Mouse (Mus musculus) mature B cell (primary cell): ENCODE data around the gene Rnf141.

Source experiments
- in situ Hi-C: fragments of 300-500 bp; cut with MboI; formaldehyde crosslinking; loops from 2 replicates; pipeline ENCODE4 v1.14.3; 2019

Gene Rnf141

GRCm38 (mm10) chr7:110843916-110844874, at the start of gene Rnf141:
Gene Rnf141 (minus strand): TSS chr7:110844457.
- in situ Hi-C loops: no loop called here

- in situ Hi-C loops: no loop called here
These were observed 47.3 kb upstream of the Rnf141 start for GRCm38 (mm10) chr7:110891501-110891986.

- in situ Hi-C loops: no loop called here
These were observed 37.6 kb upstream of the Rnf141 start for GRCm38 (mm10) chr7:110881746-110882333.

- in situ Hi-C loops: no loop called here
These were observed 33.8 kb upstream of the Rnf141 start for GRCm38 (mm10) chr7:110878028-110878427.

GRCm38 (mm10) chr7:110876965-110877364, 32.7 kb upstream of the Rnf141 start:
- in situ Hi-C loops: no loop called here

- in situ Hi-C loops: no loop called here
These were observed 24.6 kb upstream of the Rnf141 start for GRCm38 (mm10) chr7:110868807-110869206.

- in situ Hi-C loops: no loop called here
These were observed 22.9 kb upstream of the Rnf141 start for GRCm38 (mm10) chr7:110867116-110867515.

GRCm38 (mm10) chr7:110866021-110866420, 21.8 kb upstream of the Rnf141 start:
- in situ Hi-C loops: no loop called here

GRCm38 (mm10) chr7:110865570-110865969, 21.3 kb upstream of the Rnf141 start:
- in situ Hi-C loops: no loop called here

GRCm38 (mm10) chr7:110865038-110865437, 20.8 kb upstream of the Rnf141 start:
- in situ Hi-C loops: no loop called here

- in situ Hi-C loops: no loop called here
These were observed 18.6 kb upstream of the Rnf141 start, which contains the start of gene Lyve1 for GRCm38 (mm10) chr7:110862751-110863289. Gene Lyve1 (minus strand): TSS chr7:110863239.

GRCm38 (mm10) chr7:110860129-110860528, 15.9 kb upstream of the Rnf141 start:
- in situ Hi-C loops: no loop called here

GRCm38 (mm10) chr7:110855604-110856003, 11.3 kb upstream of the Rnf141 start:
- in situ Hi-C loops: no loop called here

GRCm38 (mm10) chr7:110854927-110855546, 10.8 kb upstream of the Rnf141 start:
- in situ Hi-C loops: no loop called here

GRCm38 (mm10) chr7:110854519-110854918, 10.3 kb upstream of the Rnf141 start:
- in situ Hi-C loops: no loop called here

- in situ Hi-C loops: no loop called here
These were observed 9.4 kb upstream of the Rnf141 start for GRCm38 (mm10) chr7:110853611-110854010.

GRCm38 (mm10) chr7:110851541-110852203, 7.4 kb upstream of the Rnf141 start:
- in situ Hi-C loops: no loop called here

- in situ Hi-C loops: loop anchor here (5.0 kb wide), 1 partner anchor 74 kb away; no protein-coding TSS in a partner anchor
These were observed 4.1 kb upstream of the Rnf141 start for GRCm38 (mm10) chr7:110848371-110848770.

- in situ Hi-C loops: loop anchor here (5.0 kb wide), 1 partner anchor 75 kb away; no protein-coding TSS in a partner anchor
These were observed 3.1 kb upstream of the Rnf141 start for GRCm38 (mm10) chr7:110847321-110847720.

- in situ Hi-C loops: no loop called here
These were observed 3.9 kb downstream of the Rnf141 start for GRCm38 (mm10) chr7:110840332-110840731.

GRCm38 (mm10) chr7:110834522-110834921, 9.7 kb downstream of the Rnf141 start:
- in situ Hi-C loops: no loop called here
